Mouse (Mus musculus): ENCODE data around the gene Gm7954. TPM values are rescaled to one million over a fixed set of nuclear protein-coding genes. Genes with fewer than 3 reads are reported as not detected.
"Not testable (repeated sequence)": the region's sequence is repeated elsewhere in the genome, so short reads cannot be mapped to it uniquely, and the experiment has no call there.

The Gm7954 gene
- total RNA-seq (2022) = not detected

- not testable (repeated sequence) for DNase-seq
Measured at GRCm38 (mm10) chr14:41453418-41453817, at the start of gene Gm7954. TSS of gene Gm7954 (minus strand) at chr14:41453518.

- not testable (repeated sequence) for DNase-seq
Measured at GRCm38 (mm10) chr14:41489385-41489784, 36.1 kb upstream of the Gm7954 start, which contains the start of gene Gm3486. TSS of gene Gm3486 (minus strand) at chr14:41489485.

- not testable (repeated sequence) for DNase-seq
Measured at GRCm38 (mm10) chr14:41425393-41426075, 27.8 kb downstream of the Gm7954 start.

- DNase-seq = not testable (repeated sequence)
Measured at GRCm38 (mm10) chr14:41424694-41425093, 28.6 kb downstream of the Gm7954 start.

GRCm38 (mm10) chr14:41408181-41408580 is 45.1 kb downstream of the Gm7954 start, which contains the start of gene Gm6482:
TSS of gene Gm6482 (minus strand) at chr14:41408281.
- not testable (repeated sequence) for DNase-seq

Other genes with a start within 250 kb of the Gm7954 start
- gene Gm2832, start 174.7 kb downstream of the Gm7954 start, total RNA-seq (2022) = not detected
- gene Gm5798, start 104.9 kb downstream of the Gm7954 start, total RNA-seq (2022) = not detected
- not detected for gene Gm7945, start 67.1 kb downstream of the Gm7954 start, total RNA-seq (2022)
- not detected for gene Gm6482, start 45.2 kb downstream of the Gm7954 start, total RNA-seq (2022)
- gene Gm3486, start 36.0 kb upstream of the Gm7954 start, total RNA-seq (2022) = not detected
- not detected for gene Gm7970, start 102.1 kb upstream of the Gm7954 start, total RNA-seq (2022)
- not detected for gene 1700049E17Rik2, start 119.7 kb upstream of the Gm7954 start, total RNA-seq (2022)
- gene Gm3072, start 171.1 kb upstream of the Gm7954 start, total RNA-seq (2022) = not detected
- gene Gm3676, start 193.0 kb upstream of the Gm7954 start, total RNA-seq (2022) = not detected
- gene Gm8068, start 248.4 kb upstream of the Gm7954 start, total RNA-seq (2022) = not detected

All from adrenal gland, adult 8-10 months (tissue).